Mouse (Mus musculus): ENCODE measurements around the gene Wnt10a.
A peak's percentile ranks its signal among the peaks of the same experiment; 100 is the strongest.

Gene Wnt10a

DNA sequence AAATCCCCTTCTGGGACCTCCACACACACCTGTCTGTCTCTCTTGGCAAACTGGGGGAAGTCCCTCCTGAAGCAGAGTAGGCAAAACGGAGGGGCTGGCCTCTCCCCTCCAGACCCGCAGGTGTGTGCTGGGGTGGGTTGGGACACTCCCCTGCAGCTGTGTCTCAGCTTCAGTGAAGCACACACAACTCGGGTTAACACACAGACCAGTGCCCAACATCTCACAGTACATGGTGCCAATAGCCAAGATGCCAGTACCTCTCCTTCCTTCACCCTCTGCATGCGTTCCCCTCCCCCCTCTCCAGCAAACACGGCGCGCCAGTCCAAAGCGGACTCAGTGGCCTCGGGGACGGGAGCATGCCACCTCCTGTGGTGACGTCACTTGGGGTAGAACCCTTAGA is at the start of gene Wnt10a:
TSS of gene Wnt10a (plus strand) at position 268 of the 400 bp plus-strand sequence.
- DNase-seq: peak; percentile 44

DNA sequence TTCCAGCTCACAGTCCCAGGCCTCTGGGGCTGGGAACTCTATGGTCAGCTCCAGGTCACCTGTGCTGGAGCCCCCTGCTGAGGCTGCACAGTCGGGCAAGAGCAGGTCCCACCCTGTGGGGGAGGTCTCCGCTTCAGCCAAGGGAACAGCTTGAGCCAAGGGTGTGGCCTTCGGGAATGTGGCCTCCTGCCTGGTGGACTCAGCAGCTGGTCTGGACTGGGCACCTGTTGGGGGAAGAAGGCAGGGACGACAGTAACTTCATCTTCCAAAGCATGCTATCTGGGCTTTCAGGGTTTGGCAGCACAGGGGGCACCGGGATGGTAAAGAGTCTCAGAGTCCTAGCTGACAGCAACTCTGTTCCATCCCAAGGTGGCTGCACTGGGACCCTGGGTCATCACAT is 44.0 kb upstream of the Wnt10a start:
- DNase-seq: no peak

DNA sequence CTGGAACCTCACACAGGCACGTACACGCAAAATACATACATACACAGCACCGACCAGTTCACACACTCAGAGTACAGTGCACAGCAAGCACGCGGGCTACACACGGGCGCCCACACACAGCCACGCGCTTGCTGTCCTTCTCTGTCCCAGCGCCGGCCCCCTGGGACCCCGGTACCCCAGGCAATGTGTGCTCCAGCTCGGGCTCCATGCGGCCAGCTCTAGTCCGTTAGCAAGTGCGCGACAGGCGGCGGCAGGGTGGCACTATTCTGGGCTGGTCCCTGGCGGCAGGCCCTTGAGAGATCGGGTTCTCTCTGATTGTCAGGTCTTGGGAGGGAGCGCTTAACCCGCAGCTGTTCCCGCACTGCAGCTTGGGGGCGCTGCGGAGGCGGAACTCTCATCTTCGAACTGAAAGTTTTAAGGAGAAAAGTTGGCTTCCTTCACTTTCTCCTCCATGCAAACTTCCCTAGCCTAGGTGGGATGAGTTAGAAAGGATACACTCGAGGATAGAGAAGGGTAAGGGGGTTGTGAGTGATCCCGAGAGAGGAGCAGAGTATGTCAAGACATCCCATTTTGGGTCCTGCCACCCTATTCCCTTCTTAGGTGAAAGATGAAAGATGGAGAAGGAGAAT is 42.6 kb upstream of the Wnt10a start, which contains the start of gene Prkag3:
TSS of gene Prkag3 (minus strand) at position 579 of the 629 bp plus-strand sequence.
- DNase-seq: peak; percentile 47

DNA sequence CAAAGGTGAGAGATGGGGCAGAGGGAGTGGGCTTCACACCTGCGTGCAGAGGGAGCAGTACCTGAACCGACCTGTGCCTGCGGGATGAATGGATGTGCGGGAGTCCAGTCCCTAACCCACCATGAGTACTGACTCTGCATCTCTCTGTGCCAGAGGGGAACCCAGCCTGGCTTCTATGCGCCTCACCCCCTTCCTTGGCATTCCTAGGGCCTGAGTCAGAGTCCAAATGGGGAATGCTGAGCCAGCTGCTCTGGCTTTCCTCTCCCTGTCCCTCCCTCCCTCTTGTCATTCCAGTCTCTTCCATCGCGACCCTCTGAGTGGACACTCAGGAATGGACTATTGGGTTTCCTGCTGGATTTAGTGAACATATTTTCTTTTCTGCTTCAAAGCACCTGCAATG is 42.0 kb upstream of the Wnt10a start:
- peak; percentile 76 for DNase-seq

DNA sequence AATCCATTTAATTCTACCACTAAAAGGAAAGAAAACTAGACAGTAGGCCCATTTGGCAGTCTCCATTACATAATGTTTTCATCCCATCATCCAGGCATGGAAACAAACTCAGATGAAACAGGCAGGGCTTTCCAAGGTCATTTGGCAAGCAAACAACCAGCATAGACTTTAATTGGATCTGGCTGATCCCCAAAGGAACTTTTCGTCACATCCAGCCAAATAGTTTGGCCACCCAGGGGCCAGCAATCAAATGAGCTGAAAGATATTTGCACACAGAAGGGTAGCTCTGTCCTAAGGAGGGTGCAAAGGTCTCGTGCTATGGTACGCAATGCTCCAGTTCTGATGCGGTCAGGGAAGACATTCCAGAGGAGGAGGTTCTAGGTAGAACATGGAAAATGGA is 40.6 kb upstream of the Wnt10a start:
- DNase-seq: peak; percentile 74

DNA sequence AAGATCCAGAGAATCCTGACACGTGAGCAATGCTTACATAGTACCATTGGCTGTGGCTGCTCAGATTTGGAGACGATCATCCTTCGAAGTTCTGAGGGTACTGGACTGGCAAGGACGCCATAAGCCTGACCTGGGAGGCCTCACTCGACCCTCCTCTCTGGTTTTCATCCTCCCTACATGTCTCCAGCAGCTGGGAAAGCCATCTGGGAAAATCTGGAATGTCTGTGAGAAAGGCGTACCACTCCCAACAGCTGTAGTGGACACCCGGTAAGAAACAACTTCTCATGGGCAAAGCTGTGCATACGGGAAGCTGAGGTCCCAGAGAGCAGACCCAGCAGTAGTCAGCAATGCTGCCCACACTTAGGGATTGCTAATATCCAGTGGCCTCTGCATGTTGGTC is 39.2 kb upstream of the Wnt10a start:
- DNase-seq: no peak

DNA sequence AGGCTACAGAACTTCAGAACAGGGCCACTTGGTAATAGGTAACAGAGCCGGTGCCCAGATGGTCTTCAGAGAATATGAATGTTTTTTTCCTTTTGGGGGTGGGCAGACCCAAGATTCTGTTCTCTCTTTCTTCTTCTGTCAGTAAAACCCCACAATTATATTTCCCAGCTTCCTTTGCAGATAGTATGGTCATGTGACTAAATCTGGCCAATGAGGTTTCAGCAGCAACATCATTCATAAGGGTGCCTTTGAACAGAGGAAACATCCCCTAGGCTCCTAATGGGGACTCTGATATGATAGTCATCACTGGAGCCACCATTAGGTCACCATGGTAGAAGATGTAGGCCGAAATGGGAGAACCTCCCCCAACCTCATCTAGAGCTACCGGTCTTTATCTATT is 38.5 kb upstream of the Wnt10a start:
- no peak for DNase-seq

DNA sequence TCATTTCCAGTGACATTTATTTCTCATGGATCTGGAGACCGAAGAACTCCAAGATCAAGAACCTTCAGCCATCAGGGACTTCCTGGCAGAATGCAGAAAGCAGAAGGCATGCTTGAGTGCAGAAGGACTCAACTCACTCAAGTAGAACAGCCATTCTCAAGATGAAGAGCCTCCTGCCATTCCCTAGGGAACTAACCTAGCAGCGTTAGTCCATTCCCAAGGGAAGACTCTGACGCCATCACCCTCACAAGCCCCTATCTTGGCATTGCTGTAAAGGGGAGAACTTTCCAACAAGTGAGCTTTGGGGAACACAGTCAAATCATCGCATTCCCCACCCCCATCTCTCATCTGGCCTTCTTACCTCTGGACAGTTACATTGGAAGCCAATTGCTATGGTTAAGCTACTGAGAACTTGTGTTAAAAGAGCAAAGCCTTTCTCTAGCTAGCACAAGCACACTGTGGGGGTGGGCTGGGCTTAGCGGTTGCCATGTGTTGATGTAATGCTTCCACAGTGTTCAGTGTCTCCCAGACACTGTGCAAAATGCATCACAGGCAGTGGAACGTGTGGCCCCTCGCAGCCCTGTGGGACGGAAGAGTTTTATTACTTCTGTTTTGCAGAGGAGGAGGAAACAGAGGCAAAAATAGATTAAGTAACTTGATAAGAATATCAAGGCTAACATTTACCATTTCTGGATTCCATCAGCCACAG is 37.9 kb upstream of the Wnt10a start:
- no peak for DNase-seq

DNA sequence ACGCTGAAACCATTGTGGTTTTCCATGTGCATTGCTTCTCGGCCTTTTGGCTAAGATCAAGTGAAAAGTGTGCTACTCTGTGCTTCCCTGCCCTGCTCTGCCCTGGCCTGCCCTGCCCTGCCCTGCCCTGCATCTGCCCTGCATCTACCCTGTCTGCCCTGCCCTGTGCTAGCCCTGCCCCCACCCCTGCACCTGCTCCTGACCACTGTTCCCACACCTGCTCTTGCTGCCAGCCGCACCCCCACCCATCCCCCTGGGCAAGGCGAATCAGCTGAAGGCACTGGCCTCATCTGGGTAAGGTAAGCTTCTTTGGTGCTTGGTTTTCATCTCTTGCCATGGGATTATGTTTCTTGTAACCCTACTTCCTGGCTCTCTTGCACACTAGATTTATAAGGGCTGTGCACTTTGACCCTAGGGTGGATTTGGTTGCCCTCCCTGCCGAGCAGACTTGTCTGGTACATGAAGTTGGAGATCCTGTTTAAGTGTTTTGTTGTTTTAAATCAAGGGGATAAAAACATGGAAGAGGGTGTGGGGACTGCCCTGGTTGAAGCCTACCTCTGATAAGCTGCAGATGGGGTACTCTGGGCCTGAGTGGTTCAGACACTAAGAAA is 37.0 kb upstream of the Wnt10a start:
- DNase-seq: no peak

DNA sequence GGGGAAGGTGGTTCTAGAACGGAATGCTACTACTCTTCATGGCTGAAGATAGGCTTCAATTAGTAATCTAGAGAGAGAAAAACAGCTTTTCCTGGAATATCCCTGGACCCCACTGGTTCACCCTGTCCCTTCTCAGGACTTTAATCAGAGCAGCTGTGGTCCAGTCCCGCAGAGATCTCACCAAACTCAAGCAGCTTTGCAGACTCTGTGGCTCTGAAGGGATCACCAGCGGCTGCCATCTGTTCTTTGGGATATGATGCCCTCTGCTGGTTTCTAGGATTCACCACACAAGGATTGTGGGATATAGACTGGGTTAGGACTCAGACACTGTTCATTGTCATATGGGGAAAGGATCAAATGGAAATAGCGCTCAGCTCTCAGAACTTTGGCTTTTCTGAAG is 31.5 kb upstream of the Wnt10a start:
- DNase-seq: peak; percentile 69

DNA sequence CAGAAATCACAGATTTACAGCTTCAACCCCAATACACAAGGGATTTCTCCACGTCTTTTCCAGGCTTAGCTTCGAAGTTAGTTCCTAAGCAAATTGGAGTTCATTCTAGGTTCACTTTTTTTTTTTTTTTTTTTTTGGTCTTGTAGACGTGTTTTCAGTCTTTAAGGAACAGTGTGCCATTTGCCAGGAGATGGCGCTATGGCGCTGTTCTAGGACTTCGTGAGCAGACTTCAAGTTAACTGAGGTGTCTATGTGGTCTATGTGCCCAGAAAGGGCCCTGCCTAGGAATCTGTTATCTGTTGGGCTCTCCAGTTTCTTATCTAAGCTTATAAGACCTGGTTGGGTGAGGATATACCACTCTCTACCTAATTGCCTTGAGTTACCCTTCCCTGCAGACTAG is 28.2 kb upstream of the Wnt10a start:
- DNase-seq: peak; percentile 79

DNA sequence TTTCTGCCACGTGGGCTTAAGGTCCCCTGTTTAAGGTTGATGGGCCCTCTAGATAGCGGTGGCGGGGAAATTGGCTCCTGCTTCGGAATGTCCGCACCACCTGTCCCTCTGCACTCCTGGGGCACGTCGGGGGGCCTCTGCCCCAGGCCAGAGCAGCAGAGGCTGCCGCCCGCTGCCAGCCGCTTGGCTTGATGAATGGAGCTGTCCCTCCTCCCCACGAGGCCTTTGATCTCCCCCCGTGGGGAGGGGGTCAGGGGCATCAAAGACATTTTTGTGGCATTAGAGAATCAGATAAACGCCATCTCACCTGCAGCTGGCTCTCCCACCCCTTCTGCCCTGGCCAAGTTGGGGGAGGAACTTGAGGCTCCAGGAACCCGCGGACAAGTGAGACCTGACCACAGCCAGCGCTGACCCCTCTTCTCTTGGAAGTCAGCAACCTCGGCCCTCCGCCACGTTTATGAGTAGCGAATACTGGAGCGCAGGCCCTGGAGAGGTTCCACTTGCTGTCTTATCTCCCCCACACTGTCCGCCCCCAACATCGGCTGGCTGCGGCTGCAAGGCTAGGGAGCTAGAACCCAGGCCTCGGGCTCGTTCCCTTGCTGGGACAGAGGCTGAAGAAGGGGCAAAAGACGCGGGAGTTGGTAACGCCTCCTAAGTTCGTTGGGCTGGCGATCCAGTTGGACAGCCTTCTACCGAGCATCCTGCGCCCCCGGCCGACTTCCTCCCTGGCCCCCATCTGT is 20.4 kb upstream of the Wnt10a start:
- DNase-seq: no peak

DNA sequence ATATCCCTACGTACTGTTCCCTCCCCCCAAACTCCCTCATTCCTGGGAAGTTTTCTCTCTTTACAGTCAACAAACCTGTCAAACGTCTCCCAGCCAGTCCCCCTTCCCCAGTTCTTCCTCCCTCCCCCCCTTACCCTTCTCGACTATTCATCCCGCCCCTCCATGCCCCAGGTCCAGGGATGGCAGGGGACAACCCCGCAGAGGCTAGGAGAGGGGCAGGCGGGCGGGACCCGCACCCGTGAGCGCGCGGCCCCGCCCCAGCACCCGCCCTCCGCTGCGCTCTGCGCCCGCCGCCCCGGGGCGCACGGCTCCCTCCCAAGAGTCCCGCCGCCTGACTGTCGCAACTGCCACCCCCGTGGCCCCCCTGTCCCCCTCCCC is 19.9 kb upstream of the Wnt10a start:
- DNase-seq: no peak

DNA sequence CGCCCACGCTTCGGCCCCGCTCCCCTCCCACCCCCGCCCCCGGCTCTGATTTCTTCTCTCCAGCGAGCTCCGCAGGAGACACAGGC is 19.6 kb upstream of the Wnt10a start, which contains the start of gene Wnt6:
TSS of gene Wnt6 (plus strand) at position 48 of the 86 bp plus-strand sequence.
- no peak for DNase-seq

DNA sequence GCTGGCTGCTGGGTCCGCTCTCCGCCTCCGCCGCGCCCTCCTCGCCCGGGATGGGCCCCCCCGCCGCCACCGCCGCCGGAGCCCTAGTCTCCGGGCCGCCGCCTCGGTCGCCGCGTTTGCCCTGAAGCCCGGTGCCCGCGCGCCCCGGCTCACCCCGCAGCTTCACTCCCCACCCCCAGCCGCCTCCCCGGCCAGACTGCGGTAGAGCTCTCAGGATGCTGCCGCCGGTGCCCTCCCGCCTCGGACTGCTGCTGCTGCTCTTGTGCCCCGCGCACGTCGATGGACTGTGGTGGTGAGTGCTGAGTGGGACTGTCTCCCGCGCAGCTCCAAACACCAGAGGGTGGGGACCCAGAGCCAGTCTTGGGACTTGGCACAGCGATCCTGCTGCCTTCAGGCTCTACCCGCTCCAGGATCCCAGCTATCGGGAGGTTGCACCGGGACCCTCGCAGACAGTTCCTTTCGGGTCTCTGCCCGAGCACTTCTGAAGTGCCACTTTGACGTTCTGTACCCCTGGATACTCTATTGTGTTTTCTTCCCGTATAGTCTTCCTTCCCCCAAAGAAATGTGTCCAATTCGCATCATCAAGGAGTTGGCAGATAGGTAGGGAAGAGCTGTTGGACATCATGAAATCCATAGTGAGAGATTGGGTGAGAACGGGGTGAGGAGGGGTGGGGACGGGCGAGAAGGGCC is 19.2 kb upstream of the Wnt10a start:
- DNase-seq: peak; percentile 24

DNA sequence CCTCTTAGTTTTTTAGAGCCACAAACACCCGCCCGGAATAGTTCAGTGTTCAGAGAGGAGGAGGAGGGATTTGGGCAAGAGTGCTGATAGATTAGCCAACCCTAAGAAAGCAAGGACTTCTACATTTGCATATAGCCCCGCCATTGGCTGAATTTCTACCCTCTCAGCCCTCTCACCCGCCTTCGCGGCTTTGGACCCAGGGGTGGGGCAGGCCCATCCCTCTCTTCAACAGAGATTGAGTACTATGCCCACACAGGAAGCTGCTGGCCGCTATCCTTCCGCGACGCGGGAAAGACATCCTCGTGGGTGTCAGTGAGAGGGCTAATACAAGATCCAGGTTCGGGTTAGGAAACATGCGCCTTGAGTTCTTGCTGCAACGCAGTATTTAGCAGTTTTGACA is 18.2 kb upstream of the Wnt10a start:
- DNase-seq: peak; percentile 90

DNA sequence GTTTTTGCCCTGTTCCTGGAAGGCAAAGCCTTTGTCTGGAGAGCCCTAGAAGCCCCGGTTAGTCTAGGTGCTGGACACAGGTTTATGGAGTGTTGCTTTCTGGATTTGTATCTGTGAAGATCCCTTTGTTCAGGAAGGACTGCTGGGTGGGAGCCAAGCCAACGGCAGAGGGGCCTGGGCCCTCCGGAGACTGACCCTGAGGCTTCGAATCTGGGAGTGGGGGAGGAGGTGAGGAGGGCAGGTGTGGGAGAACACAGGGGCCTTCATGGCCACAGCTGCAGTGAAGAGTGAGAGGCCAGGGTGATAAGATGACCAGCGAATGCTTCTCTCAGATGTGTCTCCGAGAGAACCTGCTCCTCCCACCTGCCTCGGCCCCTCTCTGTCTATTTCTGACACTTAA is 17.3 kb upstream of the Wnt10a start:
- DNase-seq: no peak

DNA sequence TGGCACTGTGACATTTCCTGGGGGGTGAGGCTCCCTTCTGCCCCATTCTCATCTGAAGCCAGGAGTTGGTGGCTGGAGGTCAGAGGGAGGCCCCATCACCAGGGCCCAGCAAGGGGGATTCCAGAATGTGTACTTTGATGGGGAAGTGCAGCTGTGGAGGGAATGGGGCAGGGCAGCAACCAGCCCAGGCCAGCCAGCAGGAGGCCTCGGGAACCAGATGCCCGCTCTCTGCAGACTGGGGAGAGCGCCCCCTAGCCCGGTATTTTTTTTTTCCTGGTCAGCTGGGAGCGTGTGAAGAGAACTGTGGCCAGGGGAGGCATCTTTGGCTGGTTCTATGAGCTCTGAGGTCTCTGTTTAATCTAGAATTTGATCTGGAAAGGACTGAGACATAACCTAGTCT is 15.5 kb upstream of the Wnt10a start:
- no peak for DNase-seq

DNA sequence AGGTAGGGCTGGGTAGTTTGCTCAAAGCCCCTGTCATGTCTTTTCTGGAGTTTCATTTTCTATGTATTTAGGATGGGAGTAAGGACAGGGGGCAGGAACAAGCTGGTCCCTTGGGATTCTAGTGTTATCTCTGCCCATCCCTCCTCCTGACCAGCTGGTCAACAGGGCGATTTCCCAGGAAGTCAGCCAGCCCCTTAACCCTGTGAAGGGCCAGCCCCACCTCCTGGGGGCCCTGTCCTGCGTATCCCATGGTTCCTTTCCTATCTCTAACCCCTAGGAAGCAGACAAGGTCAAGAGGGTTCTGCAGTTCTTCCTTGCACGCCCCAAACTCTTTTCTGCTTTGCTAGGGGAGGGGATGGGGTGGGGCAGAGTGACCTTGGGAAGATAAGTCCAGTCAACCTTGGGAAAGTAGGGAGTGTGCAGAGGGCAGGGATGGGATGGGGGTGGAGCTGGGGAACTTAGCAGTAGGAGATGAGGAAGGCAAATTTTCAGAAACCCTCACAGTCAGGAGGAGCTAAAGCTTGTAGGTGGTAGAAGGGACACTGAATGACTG is 12.3 kb upstream of the Wnt10a start:
- no peak for DNase-seq

DNA sequence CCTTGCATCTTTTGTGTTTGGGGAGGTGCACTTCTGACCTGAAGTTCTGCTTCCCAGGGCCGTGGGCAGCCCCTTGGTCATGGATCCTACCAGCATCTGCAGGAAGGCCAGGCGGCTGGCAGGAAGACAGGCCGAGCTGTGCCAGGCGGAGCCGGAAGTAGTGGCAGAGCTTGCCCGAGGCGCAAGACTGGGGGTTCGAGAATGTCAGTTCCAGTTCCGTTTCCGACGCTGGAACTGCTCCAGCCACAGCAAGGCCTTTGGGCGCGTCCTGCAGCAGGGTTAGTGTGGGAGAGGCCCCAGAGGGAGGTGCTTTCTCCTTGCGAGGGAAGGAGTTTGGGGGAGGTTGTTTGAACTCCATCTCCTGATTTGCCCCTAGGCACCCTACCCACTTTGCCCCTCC is 9.3 kb upstream of the Wnt10a start:
- no peak for DNase-seq

DNA sequence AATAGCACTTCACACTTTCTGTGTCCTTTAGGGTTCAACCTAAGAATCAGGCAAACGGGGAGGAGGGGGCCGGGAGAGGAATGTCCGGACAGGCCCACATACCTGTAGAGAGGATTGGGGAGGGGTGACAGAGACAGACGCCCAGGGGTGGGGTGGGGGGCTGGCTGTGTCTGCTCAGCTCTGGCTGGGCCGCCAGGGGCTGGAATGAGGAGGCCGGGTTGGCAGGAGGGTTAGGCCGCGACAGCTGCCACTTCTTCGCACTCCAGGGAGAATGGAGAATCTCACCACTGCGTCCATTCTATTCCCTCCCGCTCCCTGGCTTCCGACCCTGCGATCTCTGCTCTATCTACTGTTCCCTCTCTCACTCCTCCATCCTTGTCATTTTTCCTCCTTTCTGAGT is 7.8 kb upstream of the Wnt10a start:
- DNase-seq: no peak

DNA sequence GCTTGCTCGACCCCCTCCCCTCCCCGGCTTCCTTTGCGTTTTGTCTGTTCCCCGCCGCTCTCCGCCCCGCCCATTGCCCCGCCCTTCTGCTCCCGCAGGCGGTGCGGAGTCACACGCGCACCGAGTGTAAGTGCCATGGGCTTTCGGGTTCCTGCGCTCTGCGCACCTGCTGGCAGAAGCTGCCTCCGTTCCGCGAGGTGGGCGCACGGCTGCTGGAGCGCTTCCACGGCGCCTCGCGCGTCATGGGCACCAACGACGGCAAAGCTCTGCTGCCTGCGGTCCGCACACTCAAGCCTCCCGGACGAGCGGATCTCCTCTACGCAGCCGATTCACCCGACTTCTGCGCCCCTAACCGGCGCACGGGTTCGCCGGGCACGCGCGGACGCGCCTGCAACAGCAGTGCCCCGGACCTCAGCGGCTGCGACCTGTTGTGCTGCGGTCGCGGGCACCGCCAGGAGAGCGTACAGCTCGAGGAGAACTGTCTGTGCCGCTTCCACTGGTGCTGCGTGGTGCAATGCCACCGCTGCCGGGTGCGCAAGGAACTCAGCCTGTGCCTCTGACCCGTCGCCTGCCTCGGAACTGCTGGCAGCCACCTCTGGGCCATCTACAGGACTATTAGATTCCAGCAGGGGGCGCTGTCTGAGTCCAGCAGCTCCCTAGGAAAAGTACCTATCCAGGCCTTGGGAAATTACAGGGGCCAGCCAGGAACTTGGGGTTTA is 7.1 kb upstream of the Wnt10a start:
- peak; percentile 65 for DNase-seq

DNA sequence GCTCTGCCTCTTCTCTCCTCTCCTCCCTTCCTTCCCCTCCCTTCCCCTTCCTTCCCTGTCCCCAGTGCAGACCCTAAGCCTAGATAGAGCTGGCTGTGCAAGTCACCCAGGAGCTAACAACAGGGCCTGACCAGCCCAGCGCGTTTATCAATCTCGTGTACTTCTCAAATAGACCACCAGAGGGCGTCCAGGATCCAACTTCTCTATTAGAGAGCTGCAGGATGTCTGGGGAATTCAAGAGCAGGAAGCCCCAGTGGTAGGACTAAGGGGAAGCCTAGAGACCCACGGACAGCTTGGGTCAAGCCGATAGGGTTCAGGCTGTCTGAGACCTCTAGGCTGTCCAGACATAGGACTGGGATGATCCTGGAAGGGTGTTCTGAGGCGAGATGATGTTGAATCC is 3.5 kb upstream of the Wnt10a start:
- peak; percentile 84 for DNase-seq
